Mouse (Mus musculus) spleen, postnatal 0 days (tissue): ENCODE data around the gene 1700102P08Rik. TPM values are rescaled to one million over a fixed set of nuclear protein-coding genes. Genes with fewer than 3 reads are reported as not detected.

Experiments used
- polyA plus RNA-seq: library from polyadenylated mRNA; unstranded; fragments of >200 nt; fragmentation: Nextera tagmentation; extraction: Ambion mirVana; gene quantifications from 2 replicates; pipeline ENCODE4 v1.2.1, GENCODE M21; 2015

The 1700102P08Rik gene
- polyA plus RNA-seq = 0.54 and 0.85 TPM in 2 replicates

GRCm38 (mm10) chr9:108392676-108393075, at the start of gene 1700102P08Rik:
TSS of gene 1700102P08Rik (plus strand) at chr9:108392805.

GRCm38 (mm10) chr9:108347540-108348289, 44.9 kb upstream of the 1700102P08Rik start, which contains the start of gene Usp4:
TSS of gene Usp4 (plus strand) at chr9:108347853.

GRCm38 (mm10) chr9:108428384-108428783, 35.8 kb downstream of the 1700102P08Rik start, which contains the start of gene Ccdc36:
TSS of gene Ccdc36 (minus strand) at chr9:108428484.

GRCm38 (mm10) chr9:108436182-108436581, 43.6 kb downstream of the 1700102P08Rik start, which contains the start of gene BC048562:
TSS of gene BC048562 (plus strand) at chr9:108436482.

Other genes with a start within 250 kb of the 1700102P08Rik start
- 2.9 TPM in 2 replicates for gene Bsn, start 202.4 kb upstream of the 1700102P08Rik start, polyA plus RNA-seq
- gene Dag1, start 128.8 kb upstream of the 1700102P08Rik start, polyA plus RNA-seq = 16.9 and 19.2 TPM in 2 replicates
- gene Nicn1, start 102.4 kb upstream of the 1700102P08Rik start, polyA plus RNA-seq = 5.2 and 6.5 TPM in 2 replicates
- gene Amt, start 96.0 kb upstream of the 1700102P08Rik start, polyA plus RNA-seq = 1.3 and 1.7 TPM in 2 replicates
- 256 and 274 TPM in 2 replicates for gene Rhoa, start 86.7 kb upstream of the 1700102P08Rik start, polyA plus RNA-seq
- gene Tcta, start 86.6 kb upstream of the 1700102P08Rik start, polyA plus RNA-seq = 16.6 and 19.3 TPM in 2 replicates
- 5,787 and 6,504 TPM in 2 replicates for gene Gpx1, start 53.9 kb upstream of the 1700102P08Rik start, polyA plus RNA-seq
- 61.2 and 62.7 TPM in 2 replicates for gene Usp4, start 45.0 kb upstream of the 1700102P08Rik start, polyA plus RNA-seq
- gene Ccdc36, start 35.7 kb downstream of the 1700102P08Rik start, polyA plus RNA-seq = 0.32 and 0.34 TPM in 2 replicates
- not detected in 2 replicates for gene BC048562, start 43.7 kb downstream of the 1700102P08Rik start, polyA plus RNA-seq
- 20.1 and 25.2 TPM in 2 replicates for gene Ccdc71, start 67.7 kb downstream of the 1700102P08Rik start, polyA plus RNA-seq
- 16.0 and 20.4 TPM in 2 replicates for gene Klhdc8b, start 68.8 kb downstream of the 1700102P08Rik start, polyA plus RNA-seq
- 8.5 and 13.8 TPM in 2 replicates for gene Lamb2, start 86.9 kb downstream of the 1700102P08Rik start, polyA plus RNA-seq
- 26.9 and 32.9 TPM in 2 replicates for gene Usp19, start 97.8 kb downstream of the 1700102P08Rik start, polyA plus RNA-seq
- gene Qars, start 114.9 kb downstream of the 1700102P08Rik start, polyA plus RNA-seq = 66.4 and 70.2 TPM in 2 replicates
- gene Qrich1, start 124.0 kb downstream of the 1700102P08Rik start, polyA plus RNA-seq = 44.9 and 46.3 TPM in 2 replicates
- 133 and 142 TPM in 2 replicates for gene Impdh2, start 167.5 kb downstream of the 1700102P08Rik start, polyA plus RNA-seq
- gene Ndufaf3, start 174.6 kb downstream of the 1700102P08Rik start, polyA plus RNA-seq = 35.2 and 36.8 TPM in 2 replicates
- 41.3 and 48.5 TPM in 2 replicates for gene Dalrd3, start 177.1 kb downstream of the 1700102P08Rik start, polyA plus RNA-seq
- 14.2 and 15.7 TPM in 2 replicates for gene Wdr6, start 185.9 kb downstream of the 1700102P08Rik start, polyA plus RNA-seq
- 1.7 and 2.4 TPM in 2 replicates for gene P4htm, start 204.9 kb downstream of the 1700102P08Rik start, polyA plus RNA-seq